12 mouse cellular contexts compared by ENCODE assay signal in the genomic region with DNA sequence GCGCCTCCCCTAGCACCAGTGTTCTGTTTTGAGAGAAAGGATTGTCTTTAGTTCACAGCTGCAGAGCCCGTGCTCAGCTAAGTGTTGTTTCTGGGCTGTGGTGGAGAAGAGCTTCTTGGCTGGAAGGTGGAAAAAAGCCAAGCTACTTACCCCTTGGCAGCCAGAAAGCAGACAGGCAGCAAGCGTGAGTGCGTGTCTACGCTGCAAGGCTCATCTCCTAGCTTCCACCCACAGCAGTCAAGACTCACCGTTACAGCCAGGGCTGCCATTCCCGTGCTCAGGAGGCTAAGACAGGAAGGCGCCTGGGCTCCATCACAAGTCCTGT.
A peak's percentile ranks its signal among the peaks of the same experiment; 100 is the strongest.
DNase-seq lines count a peak whose midpoint lies in the region; ATAC-seq lines count a peak whose summit lies in the region.
"Had no signal": no experiment of that assay in that cellular context is flagged by ENCODE, and none has a peak within 500 bp of the region (broad histone marks: within the 10 kb centered on the region; RNA-seq: fewer than 3 reads in every experiment).

No protein-coding gene starts in this region.

- peak overlapping the region; percentile 48 for H3K27ac ChIP-seq in forebrain, embryonic 13.5 days
- H3K27ac ChIP-seq in hindbrain, embryonic 15.5 days (replicated peaks), result peak overlapping the region; percentile 75

- peak; percentile 18; the same call in 1 of the 2 replicates for ATAC-seq in frontal cortex, adult (ENCODE audit: low TSS enrichment)
- 0 out of 2 replicates have a peak, but pooled peaks have one; percentile 29 for ATAC-seq in forebrain, embryonic 13.5 days
- no peak for ATAC-seq in hindbrain, embryonic 15.5 days (ENCODE audit: low FRiP score, low read depth)

- WGBS in forebrain, embryonic 13.5 days, result 62% methylated on average over 8 of the region's 8 CpGs
- 39% methylated on average over 8 of the region's 8 CpGs for WGBS in hindbrain, embryonic 15.5 days

- no peak overlapping the region for H3K4me2 ChIP-seq in forebrain, embryonic 13.5 days
- H3K4me2 ChIP-seq in hindbrain, embryonic 15.5 days, result no peak overlapping the region

- DNase-seq in frontal cortex, postnatal 25 days (ENCODE audit: low spot score in 2 of 2), result no peak
- peak; percentile 14 for DNase-seq in neural tube, embryonic 10.5 days (ENCODE audit: extremely low spot score, low spot score)
- DNase-seq in urinary bladder, postnatal 4 days (ENCODE audit: low spot score in 2 of 2), result no peak
- DNase-seq in layer of hippocampus, postnatal 25 days (ENCODE audit: extremely low spot score in 1 of 2, low spot score in 1 of 2), result no peak
- DNase-seq in testis, postnatal 10 days (ENCODE audit: low spot score), result no peak
- DNase-seq: cerebellum, postnatal 14 days; heart, postnatal 36 days; thymus, postnatal 25 days had no signal

- peaks cover 7% of the 10 kb centered on the region for H3K36me3 ChIP-seq in forebrain, embryonic 13.5 days (ENCODE audit: poor library complexity, severe bottlenecking)
- H3K36me3 ChIP-seq in hindbrain, embryonic 15.5 days, result 0 out of 2 replicates have a peak, but pooled peaks cover 8% of the 10 kb centered on the region

- H3K27me3 ChIP-seq in forebrain, embryonic 13.5 days, result no peaks in the 10 kb centered on the region
- H3K27me3 ChIP-seq in hindbrain, embryonic 15.5 days, result no peaks in the 10 kb centered on the region

- H3K9me3 ChIP-seq in forebrain, embryonic 13.5 days (replicated peaks), result no peaks in the 10 kb centered on the region
- H3K9me3 ChIP-seq in hindbrain, embryonic 15.5 days, result no peaks in the 10 kb centered on the region
- H3K9me3 ChIP-seq: megakaryocyte, embryonic 14.5 days had no signal

- peaks cover 17% of the 10 kb centered on the region for H3K4me1 ChIP-seq in forebrain, embryonic 13.5 days
- H3K4me1 ChIP-seq in hindbrain, embryonic 15.5 days (replicated peaks), result peaks cover 5% of the 10 kb centered on the region; the same call in 1 of the 2 replicates
- H3K4me1 ChIP-seq: megakaryocyte, embryonic 14.5 days had no signal

- H3K9ac ChIP-seq in forebrain, embryonic 13.5 days, result no peak overlapping the region
- no peak overlapping the region for H3K9ac ChIP-seq in hindbrain, embryonic 15.5 days

- no peak overlapping the region for H3K4me3 ChIP-seq in forebrain, embryonic 13.5 days
- no peak overlapping the region for H3K4me3 ChIP-seq in hindbrain, embryonic 15.5 days
- H3K4me3 ChIP-seq: megakaryocyte, embryonic 14.5 days had no signal
